Mouse (Mus musculus) hindlimb bud, embryonic 11.5 days (tissue): ENCODE data around the gene Zfp563.

Experiments used
- DNase-seq: peaks from one replicate; pipeline ENCODE4 v3.0.0-alpha.2; 2012; ENCODE audit warnings: low read depth, low spot score; ENCODE audit errors: extremely low spot score

Gene Zfp563

GRCm38 (mm10) chr17:33089220-33089949 lies at the start of gene Zfp563:
Zfp563 (plus strand) TSS chr17:33089310.
- peak; percentile 72 for DNase-seq

- no peak for DNase-seq
These were observed 30.3 kb upstream of the Zfp563 start for GRCm38 (mm10) chr17:33058791-33059190.

- no peak for DNase-seq
These were observed 26.1 kb upstream of the Zfp563 start for GRCm38 (mm10) chr17:33063001-33063400.

DNA sequence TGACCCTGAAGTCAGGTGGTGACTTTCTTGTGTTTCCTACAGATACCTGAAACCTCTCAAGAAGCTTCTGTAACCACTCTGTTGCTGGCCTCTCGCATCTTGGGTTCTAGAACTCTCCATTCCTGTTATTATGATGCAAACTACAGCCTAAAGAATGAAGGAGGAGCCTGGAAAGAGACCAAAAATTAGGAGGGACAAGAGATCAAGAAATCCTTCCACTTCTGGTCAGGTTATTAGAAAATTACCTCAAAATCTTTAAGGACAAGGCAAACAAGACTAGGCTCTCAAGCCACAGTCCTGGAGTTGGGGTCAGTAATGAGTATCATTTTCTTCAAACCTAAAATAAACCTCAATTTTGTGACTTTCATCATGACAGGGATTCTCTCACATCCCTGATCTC lies 21.2 kb upstream of the Zfp563 start, which contains the start of gene 4921501E09Rik:
4921501E09Rik (minus strand) TSS at position 101 of the 400 bp plus-strand sequence.
- DNase-seq, result no peak

DNA sequence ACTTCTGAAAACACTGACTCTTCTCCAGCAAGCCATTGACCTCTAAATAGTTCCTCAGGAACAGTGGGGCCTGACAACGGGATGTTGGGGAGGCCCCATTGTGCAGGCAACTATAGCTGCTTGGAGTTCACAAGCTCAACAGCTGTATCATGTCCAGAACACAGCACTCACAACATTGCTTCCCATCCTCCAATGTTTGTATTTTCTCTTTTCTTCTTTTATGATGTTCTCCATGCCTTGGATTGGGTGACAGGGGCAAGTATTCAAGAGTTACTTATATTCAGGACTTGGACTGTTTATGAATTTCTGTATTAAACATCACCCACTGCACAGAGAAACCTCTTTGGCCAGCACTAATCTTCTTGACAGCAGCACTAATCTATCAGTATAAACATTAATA lies 2.5 kb downstream of the Zfp563 start:
- no peak for DNase-seq

DNA sequence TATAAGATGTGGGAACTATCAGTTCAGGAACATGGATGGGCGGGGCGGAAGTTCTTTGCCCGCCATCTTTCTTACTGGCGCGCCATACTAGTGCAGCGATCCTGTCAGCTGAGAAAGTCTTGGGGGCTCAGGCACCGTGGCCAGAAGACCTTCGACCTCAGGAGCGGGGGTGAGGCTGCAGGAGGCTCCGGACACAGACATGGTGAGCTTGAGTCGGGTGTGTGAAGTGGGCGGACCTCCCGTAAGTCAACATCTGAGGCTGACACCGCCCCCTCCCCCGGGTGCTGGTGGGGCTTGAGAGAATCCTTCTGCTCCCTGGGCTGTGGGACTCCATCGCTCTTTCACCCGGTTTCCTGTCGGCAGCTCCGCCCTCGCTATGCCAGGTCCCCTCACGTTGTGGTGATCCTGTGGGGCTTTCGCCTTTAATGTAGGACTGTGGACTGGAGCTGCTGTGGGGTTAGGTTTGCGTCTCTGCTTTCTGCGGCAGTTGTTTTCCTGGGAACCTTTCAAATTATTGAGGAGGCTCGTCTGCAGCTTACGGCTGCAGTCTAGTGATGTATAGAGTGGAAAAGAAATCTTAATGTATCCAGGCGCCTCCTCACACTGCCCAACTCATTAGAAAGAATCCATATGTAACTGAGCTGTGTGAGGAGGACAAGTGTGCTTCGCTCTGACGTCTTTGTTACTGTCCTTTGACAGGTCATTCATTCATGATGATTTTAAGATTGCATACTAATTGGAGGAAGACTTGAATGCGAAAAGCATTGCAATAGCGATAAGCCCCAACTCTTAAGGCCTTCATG lies 3.5 kb downstream of the Zfp563 start:
- DNase-seq, result peak; percentile 8

GRCm38 (mm10) chr17:33097396-33097795 lies 8.3 kb downstream of the Zfp563 start:
- no peak for DNase-seq

- DNase-seq, result no peak
These were observed 35.4 kb downstream of the Zfp563 start for GRCm38 (mm10) chr17:33124546-33124945.

DNA sequence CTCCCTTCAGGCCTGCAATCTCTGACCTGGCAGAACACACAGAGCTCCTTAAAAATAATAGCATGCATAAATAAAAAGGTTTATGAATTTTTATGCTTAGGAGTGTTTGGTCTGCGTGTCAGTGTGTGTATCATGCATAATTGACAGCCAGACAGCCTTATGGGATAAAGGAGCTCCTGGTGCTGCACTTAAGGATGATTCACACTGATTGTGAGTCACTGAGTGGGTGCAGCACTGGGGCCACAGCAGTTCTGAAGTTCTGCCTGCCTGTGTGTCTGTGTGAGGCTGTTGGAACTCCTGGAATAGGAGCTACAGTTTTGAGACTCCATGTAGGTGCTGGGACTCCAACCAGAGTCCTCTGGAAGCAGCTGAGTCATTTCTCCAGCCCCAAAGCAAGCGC lies 37.1 kb downstream of the Zfp563 start:
- DNase-seq, result no peak

DNA sequence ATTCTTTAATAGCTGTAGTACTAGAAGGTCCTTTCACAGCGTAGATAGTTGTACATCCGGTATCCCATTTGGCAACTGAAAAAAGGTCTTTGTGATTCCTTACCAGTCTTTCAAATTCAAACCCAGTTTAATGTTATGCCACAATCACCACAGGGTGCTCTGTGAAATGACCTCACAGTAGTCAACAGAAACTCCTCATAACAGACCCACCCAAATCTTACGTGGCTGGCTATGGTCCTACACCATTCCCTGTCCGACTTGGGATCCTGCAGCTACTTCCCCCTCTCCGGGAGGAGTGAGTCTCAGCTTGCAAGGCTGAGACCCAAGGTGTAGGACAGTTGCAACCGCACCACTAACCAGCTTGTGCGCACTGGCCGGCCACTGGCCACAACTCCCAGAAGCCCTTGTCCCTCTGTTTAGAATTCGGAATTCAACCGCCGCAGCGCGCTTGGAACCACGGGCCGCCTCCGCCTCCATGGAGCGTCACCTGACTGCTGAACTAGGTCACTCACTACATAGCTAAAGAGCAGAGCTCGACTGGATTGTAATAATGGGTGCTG lies 50.2 kb downstream of the Zfp563 start, which contains the start of gene Morc2b:
Morc2b (minus strand) TSS at position 423 of the 560 bp plus-strand sequence.
- DNase-seq, result no peak
